Mouse (Mus musculus): ENCODE results near the gene Slc39a2. TPM values are rescaled to one million over a fixed set of nuclear protein-coding genes. Genes with fewer than 3 reads are reported as not detected.

Gene Slc39a2
- polyA plus RNA-seq, 1 experiment from 2014 or later, result 0.34 TPM

- H3K4me3 ChIP-seq, result no peak overlapping the region
- H3K9me3 ChIP-seq, result no peaks in the 10 kb centered on the region
- no peak overlapping the region for H3K27ac ChIP-seq
- no peaks in the 10 kb centered on the region for H3K27me3 ChIP-seq
- WGBS, result 61% methylated on average over 7 of the region's 7 CpGs
- H3K4me1 ChIP-seq, result peaks cover 11% of the 10 kb centered on the region; the same call in 1 of the 2 replicates
- no peak overlapping the region for H3K4me2 ChIP-seq
- no peaks in the 10 kb centered on the region for H3K36me3 ChIP-seq
- ATAC-seq (ENCODE audit: borderline replicate concordance, extremely low read depth, low FRiP score, low TSS enrichment), result peak; percentile 33; the same call in 1 of the 2 replicates
- no peak overlapping the region for H3K9ac ChIP-seq
Measured at GRCm38 (mm10) chr14:51904706-51905105, 12.0 kb downstream of the Slc39a2 start.

DNA sequence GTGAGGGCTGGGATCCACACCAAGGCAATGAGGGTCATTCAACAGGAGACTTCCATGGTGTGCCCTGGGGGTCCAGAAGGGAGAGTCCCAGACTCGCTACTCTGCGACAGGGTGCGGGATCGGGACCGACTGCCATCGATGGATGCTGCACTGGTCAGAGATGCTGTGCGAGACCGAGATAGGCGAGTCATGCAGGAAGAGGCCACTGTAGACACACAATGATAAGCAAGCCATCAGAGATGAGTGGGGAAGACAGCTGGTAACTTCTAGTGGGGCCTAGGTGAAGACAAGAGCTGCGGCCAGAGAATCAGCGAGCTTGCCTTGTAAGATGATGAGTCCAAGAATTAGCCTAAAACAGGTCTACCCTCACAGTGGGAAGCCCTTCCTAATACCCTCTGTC lies 13.4 kb downstream of the Slc39a2 start:
- Histone ChIP-seq H3K4me1 (peaks cover 11% of the 10 kb centered on the region; the same call in 1 of the 2 replicates), H3K4me3 (no peak overlapping the region), H3K9ac (no peak overlapping the region), H3K27ac (no peak overlapping the region), H3K36me3 (no peaks in the 10 kb centered on the region), H3K4me2 (no peak overlapping the region), H3K27me3 (no peaks in the 10 kb centered on the region; the same call in 1 of the 2 replicates), H3K9me3 (no peaks in the 10 kb centered on the region)
- no peak for ATAC-seq (ENCODE audit: borderline replicate concordance, extremely low read depth, low FRiP score, low TSS enrichment)
- 84% methylated on average over 11 of the region's 11 CpGs for WGBS

DNA sequence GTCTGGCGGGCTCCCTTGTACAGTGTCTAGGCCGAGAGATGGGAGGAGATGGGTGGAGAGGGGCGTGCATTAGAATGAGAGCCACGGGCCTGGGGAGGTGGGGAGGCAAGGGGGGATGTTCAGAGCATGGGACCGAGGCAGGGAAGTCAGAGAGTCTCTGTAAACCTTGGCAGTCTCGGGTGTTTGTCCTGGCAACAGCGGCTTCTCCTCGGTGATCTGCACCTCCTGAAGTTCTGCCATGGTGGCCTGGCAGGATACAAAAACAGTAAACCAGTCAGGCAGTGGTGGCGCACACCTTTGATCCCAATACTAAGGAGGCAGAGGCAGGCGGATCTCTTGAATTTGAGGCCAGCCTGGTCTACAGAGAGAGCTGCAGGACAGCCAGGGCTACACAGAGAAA lies 18.6 kb downstream of the Slc39a2 start:
- no peak overlapping the region for H3K9ac ChIP-seq
- H3K4me3 ChIP-seq, result no peak overlapping the region
- H3K4me2 ChIP-seq, result no peak overlapping the region
- no peak for ATAC-seq (ENCODE audit: borderline replicate concordance, extremely low read depth, low FRiP score, low TSS enrichment)
- no peaks in the 10 kb centered on the region for H3K36me3 ChIP-seq
- no peaks in the 10 kb centered on the region for H3K9me3 ChIP-seq
- peaks cover 25% of the 10 kb centered on the region for H3K4me1 ChIP-seq
- H3K27ac ChIP-seq, result no peak overlapping the region
- WGBS, result 81% methylated on average over 10 of the region's 10 CpGs
- H3K27me3 ChIP-seq, result no peaks in the 10 kb centered on the region; the same call in 1 of the 2 replicates

GRCm38 (mm10) chr14:51912391-51913061 lies 19.8 kb downstream of the Slc39a2 start:
- Histone ChIP-seq H3K27me3 (no peaks in the 10 kb centered on the region; the same call in 1 of the 2 replicates), H3K36me3 (no peaks in the 10 kb centered on the region), H3K4me3 (peak overlapping the region; percentile 56), H3K9ac (peak overlapping the region; percentile 50), H3K4me2 (peak overlapping the region; percentile 80), H3K27ac (0 out of 2 replicates have a peak overlapping the region, but pooled peaks have one; percentile 85), H3K9me3 (no peaks in the 10 kb centered on the region), H3K4me1 (peaks cover 25% of the 10 kb centered on the region)
- peak; percentile 9; the same call in 1 of the 2 replicates for ATAC-seq (ENCODE audit: borderline replicate concordance, extremely low read depth, low FRiP score, low TSS enrichment)
- 12% methylated on average over 14 of the region's 14 CpGs for WGBS

GRCm38 (mm10) chr14:51913062-51913959 lies 20.6 kb downstream of the Slc39a2 start:
- peak overlapping the region; percentile 80 for H3K4me2 ChIP-seq
- peaks cover 25% of the 10 kb centered on the region for H3K4me1 ChIP-seq
- H3K27me3 ChIP-seq, result no peaks in the 10 kb centered on the region; the same call in 1 of the 2 replicates
- H3K4me3 ChIP-seq, result peak overlapping the region; percentile 56
- H3K9ac ChIP-seq, result peak overlapping the region; percentile 50
- no peaks in the 10 kb centered on the region for H3K9me3 ChIP-seq
- under 1% methylated on average over 58 of the region's 58 CpGs for whole genome bisulfite sequencing
- no peaks in the 10 kb centered on the region for H3K36me3 ChIP-seq
- ATAC-seq (ENCODE audit: borderline replicate concordance, extremely low read depth, low FRiP score, low TSS enrichment), result peak; percentile 86
- peak overlapping the region; percentile 85 for H3K27ac ChIP-seq

DNA sequence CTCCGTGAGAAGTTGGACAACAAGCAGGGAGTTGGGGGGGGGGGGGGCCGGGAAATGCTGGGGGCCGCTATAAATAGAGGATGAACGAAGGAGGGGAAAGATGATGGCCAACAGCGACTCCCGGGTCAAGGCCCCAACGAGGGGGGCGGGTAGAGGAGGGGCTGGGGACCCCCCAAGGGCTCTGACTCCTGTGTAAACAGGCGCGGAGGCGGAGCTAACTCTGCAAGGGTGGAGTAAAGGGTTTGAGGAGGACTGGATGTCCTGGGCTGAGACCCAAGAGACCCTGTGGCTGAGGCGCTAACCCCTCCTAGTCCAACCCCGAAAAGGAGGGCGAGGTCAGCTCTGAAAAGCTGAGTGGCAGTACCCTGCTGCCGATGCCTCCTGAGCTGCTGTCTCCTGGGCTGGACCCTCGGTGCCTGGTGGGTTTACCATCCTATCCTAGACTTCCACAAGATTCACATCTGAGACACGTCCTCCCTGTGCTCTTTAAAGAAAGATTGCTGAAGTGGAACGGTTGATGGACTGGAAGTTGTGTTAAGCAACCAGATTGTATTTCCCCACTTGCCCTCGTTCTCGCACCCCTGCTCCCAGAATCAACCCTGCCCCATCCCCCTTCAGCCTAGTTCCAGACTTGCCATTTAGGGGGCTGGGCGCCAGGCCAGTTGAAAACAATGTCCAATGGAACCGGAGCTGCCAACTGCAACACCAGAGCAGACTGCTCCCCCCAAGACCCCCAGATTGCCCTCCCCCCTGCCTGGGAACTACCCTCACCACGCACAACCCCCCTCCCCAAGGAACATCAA lies 21.5 kb downstream of the Slc39a2 start, which contains the start of gene Ndrg2:
TSS of gene Ndrg2 (minus strand) at position 199 of the 803 bp plus-strand sequence.
- no peaks in the 10 kb centered on the region for H3K36me3 ChIP-seq
- peak within 1 kb of the TSS; percentile 56 for H3K4me3 ChIP-seq
- peak; percentile 88 for ATAC-seq (ENCODE audit: borderline replicate concordance, extremely low read depth, low FRiP score, low TSS enrichment)
- peak within 1 kb of the TSS; percentile 50 for H3K9ac ChIP-seq
- peak within 1 kb of the TSS; percentile 85 for H3K27ac ChIP-seq
- 2% methylated on average over 21 of the region's 23 CpGs for WGBS
- H3K27me3 ChIP-seq, result no peaks in the 10 kb centered on the region; the same call in 1 of the 2 replicates
- H3K4me2 ChIP-seq, result peak within 1 kb of the TSS; percentile 80
- peaks cover 25% of the 10 kb centered on the region for H3K4me1 ChIP-seq
- no peaks in the 10 kb centered on the region for H3K9me3 ChIP-seq

GRCm38 (mm10) chr14:51915030-51915429 lies 22.3 kb downstream of the Slc39a2 start:
- ATAC-seq (ENCODE audit: borderline replicate concordance, extremely low read depth, low FRiP score, low TSS enrichment), result no peak
- Histone ChIP-seq H3K9ac (no peak overlapping the region), H3K4me1 (peaks cover 25% of the 10 kb centered on the region), H3K4me3 (no peak overlapping the region), H3K9me3 (no peaks in the 10 kb centered on the region), H3K36me3 (no peaks in the 10 kb centered on the region), H3K27ac (peak overlapping the region; percentile 85), H3K4me2 (peak overlapping the region; percentile 80; the same call in 1 of the 2 replicates), H3K27me3 (no peaks in the 10 kb centered on the region; the same call in 1 of the 2 replicates)
- WGBS, result 8% methylated on average over 3 of the region's 3 CpGs

DNA sequence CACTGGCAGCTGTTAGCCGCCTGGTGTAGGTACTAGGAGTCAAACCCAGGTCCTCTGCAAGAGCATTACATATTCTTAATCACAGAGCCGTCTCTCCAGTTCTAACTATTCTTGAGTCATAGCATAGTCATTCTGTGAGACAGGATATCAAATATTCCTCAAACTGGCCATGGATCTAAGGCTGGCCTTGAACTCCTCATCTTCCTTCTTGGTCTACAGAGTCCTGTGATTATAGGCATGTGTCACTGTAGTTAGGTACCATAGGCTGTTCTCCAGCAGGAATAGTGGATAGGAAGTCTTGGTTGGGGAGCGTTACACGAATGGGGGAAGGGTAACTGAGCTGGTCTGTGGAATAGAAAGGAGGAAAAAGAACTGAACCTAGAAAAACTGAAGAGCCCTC lies 23.9 kb downstream of the Slc39a2 start:
- Histone ChIP-seq H3K27me3 (no peaks in the 10 kb centered on the region), H3K4me3 (no peak overlapping the region), H3K36me3 (no peaks in the 10 kb centered on the region), H3K9ac (no peak overlapping the region), H3K4me2 (no peak overlapping the region), H3K27ac (no peak overlapping the region), H3K4me1 (peaks cover 28% of the 10 kb centered on the region), H3K9me3 (no peaks in the 10 kb centered on the region)
- ATAC-seq (ENCODE audit: borderline replicate concordance, extremely low read depth, low FRiP score, low TSS enrichment), result no peak
- WGBS, result 79% methylated on average over 4 of the region's 4 CpGs

DNA sequence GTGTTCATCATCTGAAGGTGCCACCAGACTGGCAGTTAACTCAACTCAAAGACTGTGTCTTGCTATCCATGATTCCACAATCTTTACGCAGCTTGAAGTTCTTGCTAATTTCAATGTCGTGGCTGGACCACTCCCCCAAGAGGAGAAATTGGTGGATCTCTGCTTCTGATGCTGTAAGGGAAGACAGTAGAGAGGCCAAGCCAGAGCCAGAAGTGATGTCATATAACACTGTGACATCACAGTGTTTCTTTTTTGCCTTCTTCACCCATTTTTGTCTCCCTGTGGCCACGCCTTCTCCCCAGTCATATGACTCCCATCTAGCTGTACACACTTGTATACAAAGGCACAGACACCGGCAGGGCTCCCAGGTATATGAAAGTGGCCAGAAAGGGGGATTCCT lies 25.4 kb downstream of the Slc39a2 start, which contains the start of gene Tppp2:
TSS of gene Tppp2 (plus strand) at position 301 of the 400 bp plus-strand sequence.
- H3K36me3 ChIP-seq, result no peaks in the 10 kb centered on the region
- no peak within 1 kb of the TSS for H3K9ac ChIP-seq
- H3K27me3 ChIP-seq, result no peaks in the 10 kb centered on the region
- 75% methylated on average over 4 of the region's 4 CpGs for WGBS
- H3K4me3 ChIP-seq, result no peak within 1 kb of the TSS
- no peak within 1 kb of the TSS for H3K4me2 ChIP-seq
- H3K4me1 ChIP-seq, result peaks cover 30% of the 10 kb centered on the region
- no peak within 1 kb of the TSS for H3K27ac ChIP-seq
- ATAC-seq (ENCODE audit: borderline replicate concordance, extremely low read depth, low FRiP score, low TSS enrichment), result no peak
- H3K9me3 ChIP-seq, result no peaks in the 10 kb centered on the region

GRCm38 (mm10) chr14:51918966-51919365 lies 26.3 kb downstream of the Slc39a2 start:
- Histone ChIP-seq H3K4me3 (no peak overlapping the region), H3K4me1 (peaks cover 29% of the 10 kb centered on the region), H3K27me3 (no peaks in the 10 kb centered on the region), H3K4me2 (no peak overlapping the region), H3K9ac (no peak overlapping the region), H3K36me3 (no peaks in the 10 kb centered on the region), H3K9me3 (no peaks in the 10 kb centered on the region), H3K27ac (no peak overlapping the region)
- 84% methylated on average over 4 of the region's 4 CpGs for WGBS
- no peak for ATAC-seq (ENCODE audit: borderline replicate concordance, extremely low read depth, low FRiP score, low TSS enrichment)

Measured in lung, embryonic 15.5 days (tissue).